Mouse (Mus musculus) right cerebral cortex, postnatal 25 days (tissue): ENCODE results near the gene Ube2h.

Source experiments
- DNase-seq: peaks from one replicate; pipeline ENCODE4 v3.0.0; 2022

The Ube2h gene

GRCm38 (mm10) chr6:30299116-30299515 is 5.2 kb downstream of the Ube2h start:
- no peak for DNase-seq

GRCm38 (mm10) chr6:30292579-30292978 is 11.8 kb downstream of the Ube2h start:
- no peak for DNase-seq

GRCm38 (mm10) chr6:30287958-30288357 is 16.4 kb downstream of the Ube2h start:
- no peak for DNase-seq

- DNase-seq: no peak
These were observed 17.7 kb downstream of the Ube2h start for GRCm38 (mm10) chr6:30286642-30287041.

- DNase-seq: no peak
These were observed 20.2 kb downstream of the Ube2h start for GRCm38 (mm10) chr6:30284177-30284576.

- DNase-seq: no peak
These were observed 22.0 kb downstream of the Ube2h start for GRCm38 (mm10) chr6:30282361-30282760.

GRCm38 (mm10) chr6:30278374-30278773 is 26.0 kb downstream of the Ube2h start:
- no peak for DNase-seq

- no peak for DNase-seq
These were observed 27.5 kb downstream of the Ube2h start for GRCm38 (mm10) chr6:30276882-30277281.

GRCm38 (mm10) chr6:30276375-30276774 is 28.0 kb downstream of the Ube2h start:
- no peak for DNase-seq

GRCm38 (mm10) chr6:30275159-30275847 is 29.0 kb downstream of the Ube2h start:
- DNase-seq: no peak

GRCm38 (mm10) chr6:30272911-30273310 is 31.4 kb downstream of the Ube2h start:
- no peak for DNase-seq

- DNase-seq: no peak
These were observed 31.9 kb downstream of the Ube2h start for GRCm38 (mm10) chr6:30272338-30272905.

- no peak for DNase-seq
These were observed 34.5 kb downstream of the Ube2h start for GRCm38 (mm10) chr6:30269846-30270245.

- no peak for DNase-seq
These were observed 36.9 kb downstream of the Ube2h start for GRCm38 (mm10) chr6:30267486-30267885.

- DNase-seq: no peak
These were observed 38.9 kb downstream of the Ube2h start for GRCm38 (mm10) chr6:30265402-30265801.

GRCm38 (mm10) chr6:30263053-30263452 is 41.3 kb downstream of the Ube2h start:
- DNase-seq: no peak

GRCm38 (mm10) chr6:30259271-30259670 is 45.1 kb downstream of the Ube2h start:
- no peak for DNase-seq

- DNase-seq: no peak
These were observed 46.4 kb downstream of the Ube2h start for GRCm38 (mm10) chr6:30257962-30258361.

GRCm38 (mm10) chr6:30255846-30256245 is 48.5 kb downstream of the Ube2h start:
- no peak for DNase-seq

- DNase-seq: no peak
These were observed 51.9 kb downstream of the Ube2h start for GRCm38 (mm10) chr6:30252271-30253010.

- no peak for DNase-seq
These were observed 55.6 kb downstream of the Ube2h start for GRCm38 (mm10) chr6:30248708-30249107.

GRCm38 (mm10) chr6:30245940-30246339 is 58.4 kb downstream of the Ube2h start:
- DNase-seq: no peak

- DNase-seq: no peak
These were observed 58.9 kb downstream of the Ube2h start for GRCm38 (mm10) chr6:30245397-30245796.

- DNase-seq: no peak
These were observed 60.9 kb downstream of the Ube2h start for GRCm38 (mm10) chr6:30243347-30244007.
